Mouse (Mus musculus) lung, adult 2 months (tissue): Measurements from ENCODE around the gene Mlph. TPM values are rescaled to one million over a fixed set of nuclear protein-coding genes. Genes with fewer than 3 reads are reported as not detected.

Experiments
- DNase-seq: peaks from one replicate; pipeline ENCODE4 v3.0.0; 2022
- H3K4me1 ChIP-seq: fragments of 200-500 bp; 2 replicates; pipeline ENCODE4 v1.6.1; 2011; ENCODE audit warnings: low read length; ENCODE audit not compliant: control insufficient read depth, insufficient read depth
- H3K4me3 ChIP-seq: fragments of 200-500 bp; replicated peaks from 2 replicates; pipeline ENCODE3; 2011; ENCODE audit warnings: low read depth, mild to moderate bottlenecking, control low read depth, low read length; ENCODE audit errors: extremely low read depth
- CTCF ChIP-seq: fragments of 200-500 bp; IDR thresholded peaks from 2 replicates; pipeline ENCODE4 v1.5.1; 2011; ENCODE audit warnings: mild to moderate bottlenecking, low read length, control low read depth; ENCODE audit not compliant: insufficient read depth
- POLR2A ChIP-seq: fragments of 200-500 bp; IDR thresholded peaks from 2 replicates; pipeline ENCODE4 v1.6.1; 2011; ENCODE audit warnings: low read depth, mild to moderate bottlenecking, control low read depth, low read length, borderline replicate concordance; ENCODE audit errors: extremely low read depth
- WGBS: fragments of 180-500 bp; shearing (Covaris S2); methylation state at CpG from one replicate; pipeline ENCODE4 v1.1.7; 2018; 5-methylcytosine and 5-hydroxymethylcytosine counted together
- polyA plus RNA-seq: library from polyadenylated mRNA; depleted of rRNA; stranded (reverse); fragments of >200 nt; gene quantifications from 2 replicates; pipeline ENCODE4 v1.2.3, GENCODE M21; 2012

Mlph gene
- polyA plus RNA-seq, 1 experiment: 13.5 TPM

DNA sequence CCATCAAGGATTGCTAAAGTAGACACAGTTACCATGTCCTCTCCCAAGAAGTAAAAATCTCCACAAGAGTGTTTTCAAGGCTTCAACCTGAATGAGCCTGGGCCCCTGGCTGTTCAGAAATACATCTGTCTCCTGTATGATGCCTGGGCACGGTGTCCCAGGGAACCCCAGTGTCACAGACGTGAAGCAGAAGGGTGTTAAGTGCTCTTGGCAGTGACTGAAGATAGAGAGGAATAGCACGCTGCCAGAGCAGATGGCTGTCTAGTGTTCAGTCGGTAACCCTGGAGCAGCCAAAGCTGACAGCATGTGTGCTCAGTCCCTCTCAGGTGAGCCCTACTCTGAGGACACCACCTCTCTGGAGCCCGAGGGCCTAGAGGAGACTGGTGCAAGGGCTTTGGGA is 18.1 kb downstream of the Mlph start:
- peaks cover 3% of the 10 kb centered on the region; the same call in 1 of the 2 replicates for H3K4me1 ChIP-seq
- TF ChIP-seq POLR2A (no peak), CTCF (no peak)
- 74% methylated on average over 5 of the region's 5 CpGs for WGBS
- no peak overlapping the region for H3K4me3 ChIP-seq
- no peak for DNase-seq

DNA sequence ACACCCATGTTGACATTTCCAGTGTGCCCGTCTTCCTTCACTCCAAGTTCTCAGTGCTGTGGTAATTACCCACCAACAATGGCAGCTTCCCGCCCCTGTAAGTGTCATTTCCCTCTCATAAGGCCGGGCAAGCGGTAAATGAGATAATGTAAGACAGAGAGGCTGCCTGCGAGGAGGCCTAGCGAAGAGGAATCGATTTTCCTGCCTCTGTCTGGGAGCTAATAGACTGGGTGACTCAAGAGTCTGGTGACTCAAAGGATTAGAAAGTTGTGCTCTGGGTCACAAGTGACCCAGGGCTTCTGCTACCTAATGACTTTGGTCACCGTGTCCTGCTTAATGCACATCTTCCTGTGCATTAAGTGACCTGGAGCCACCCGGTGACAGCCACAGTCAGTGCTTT is 22.1 kb downstream of the Mlph start:
- WGBS: 73% methylated on average over 9 of the region's 9 CpGs
- H3K4me1 ChIP-seq: no peaks in the 10 kb centered on the region
- TF ChIP-seq POLR2A: no peak
- no peak for TF ChIP-seq CTCF
- H3K4me3 ChIP-seq: no peak overlapping the region
- DNase-seq: no peak

DNA sequence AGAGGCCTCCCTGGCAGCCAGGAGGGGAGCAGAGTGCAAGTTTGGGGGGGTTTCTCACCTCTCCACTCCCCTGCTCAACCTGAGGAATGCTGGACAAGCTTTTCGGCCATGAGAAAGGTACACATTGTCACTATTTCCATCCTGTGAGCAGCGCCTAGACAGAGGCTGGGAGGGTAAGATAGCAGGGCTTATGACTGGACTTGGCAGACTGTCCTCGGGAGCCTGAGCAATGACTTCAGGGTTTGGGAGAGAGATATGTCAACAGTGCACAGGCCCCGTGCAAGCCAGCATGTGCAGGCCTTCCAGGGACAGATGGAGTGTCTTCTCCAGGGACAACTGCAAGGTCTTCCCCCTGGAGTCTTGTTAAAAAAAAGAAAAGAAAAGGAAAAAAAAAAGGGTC is 25.1 kb downstream of the Mlph start:
- H3K4me1 ChIP-seq: no peaks in the 10 kb centered on the region
- no peak overlapping the region for H3K4me3 ChIP-seq
- 69% methylated on average over 4 of the region's 4 CpGs for WGBS
- no peak for DNase-seq
- no peak for TF ChIP-seq CTCF

DNA sequence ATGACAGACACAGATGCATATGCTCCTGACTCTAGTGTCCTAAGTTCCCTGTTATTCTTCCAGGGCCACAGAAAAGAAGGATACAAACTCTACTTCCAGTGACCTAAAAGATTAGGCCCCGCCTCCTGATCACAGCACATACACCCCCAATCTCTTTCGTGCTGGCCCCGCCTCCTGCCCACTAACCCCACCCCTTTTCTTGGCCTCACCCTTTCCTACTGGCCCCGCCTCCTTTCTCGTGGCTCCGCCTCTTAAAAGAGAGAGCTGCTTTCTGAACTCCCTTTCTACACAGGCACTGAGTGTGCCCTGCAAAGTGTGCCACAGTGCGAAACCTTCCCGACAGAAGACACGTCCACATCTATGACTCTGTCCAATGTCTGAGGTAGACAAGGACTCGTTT is 30.3 kb downstream of the Mlph start:
- Histone ChIP-seq H3K4me3 (no peak overlapping the region), H3K4me1 (no peaks in the 10 kb centered on the region)
- TF ChIP-seq POLR2A (no peak), CTCF (no peak)
- 66% methylated on average over 10 of the region's 10 CpGs for WGBS
- no peak for DNase-seq

DNA sequence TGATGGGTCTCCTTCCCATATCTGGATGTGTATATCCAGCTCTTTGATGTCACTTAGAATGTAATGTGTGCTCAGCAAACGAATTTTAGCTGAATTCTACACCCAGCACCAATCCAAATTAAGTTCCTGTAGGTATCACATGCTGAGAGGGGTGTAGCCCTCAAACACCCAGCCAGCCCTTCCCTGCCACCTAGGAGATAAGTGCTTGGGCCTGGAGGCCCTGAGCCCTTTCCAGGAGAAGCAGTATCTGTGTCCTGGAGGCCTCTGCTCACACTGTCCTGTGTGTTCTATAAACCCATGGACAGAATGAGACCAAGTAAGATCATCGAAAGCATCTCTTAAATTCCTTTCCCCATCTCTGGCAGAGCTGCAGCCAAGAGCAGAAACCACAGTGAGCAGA is 32.4 kb downstream of the Mlph start:
- no peak for DNase-seq
- H3K4me1 ChIP-seq: no peaks in the 10 kb centered on the region
- WGBS: 71% methylated on average over 2 of the region's 2 CpGs
- H3K4me3 ChIP-seq: no peak overlapping the region
- TF ChIP-seq CTCF (no peak), POLR2A (no peak)

DNA sequence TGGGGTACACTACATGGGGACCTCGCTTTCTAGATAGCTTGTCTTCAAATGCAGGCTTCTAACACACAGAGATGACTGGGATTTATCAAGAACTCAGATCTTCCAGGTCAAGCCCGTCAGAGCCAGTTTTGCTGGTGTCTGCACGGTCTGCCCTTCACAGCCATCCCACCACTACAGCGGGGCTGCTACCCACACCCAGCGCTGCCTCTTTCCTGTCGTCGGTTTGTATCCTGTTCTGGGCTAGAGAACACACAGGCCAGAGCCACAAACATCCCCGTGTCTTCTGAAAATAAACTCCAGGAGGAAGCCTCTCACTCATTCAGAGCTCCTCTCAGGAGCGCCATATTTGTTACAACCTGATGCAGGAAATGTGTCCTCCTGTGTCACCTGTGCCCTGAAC is 34.4 kb downstream of the Mlph start:
- no peak for TF ChIP-seq CTCF
- TF ChIP-seq POLR2A: no peak
- 34% methylated on average over 9 of the region's 9 CpGs for WGBS

DNA sequence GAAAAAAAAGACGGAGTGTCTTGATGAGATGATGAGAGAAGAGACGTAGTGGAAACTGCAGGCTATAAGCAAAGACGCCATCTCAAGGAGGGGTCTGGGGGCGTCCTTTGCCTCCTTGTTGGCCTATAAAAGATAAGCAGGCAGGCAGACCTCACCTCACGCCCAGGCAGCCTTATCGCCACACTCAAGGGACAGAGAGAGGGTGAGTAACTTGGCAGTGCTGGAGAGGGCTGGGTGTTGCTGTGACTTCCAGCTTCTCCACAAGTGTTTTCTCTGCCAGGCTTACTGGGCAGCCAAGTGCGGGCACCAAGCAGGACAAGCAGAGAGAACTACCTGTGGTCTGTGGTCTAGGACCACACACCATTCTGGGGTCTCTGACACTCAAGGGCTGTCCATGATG is 36.8 kb downstream of the Mlph start:
- peaks cover 5% of the 10 kb centered on the region; the same call in 1 of the 2 replicates for H3K4me1 ChIP-seq
- no peak overlapping the region for H3K4me3 ChIP-seq
- DNase-seq: no peak
- WGBS: 64% methylated on average over 7 of the region's 7 CpGs
- TF ChIP-seq POLR2A (no peak), CTCF (no peak)

More for the DNA sequence above, 34.4 kb downstream of the Mlph start:
- DNase-seq: no peak
- Histone ChIP-seq H3K4me3 (no peak overlapping the region), H3K4me1 (peaks cover 5% of the 10 kb centered on the region; the same call in 1 of the 2 replicates)

DNA sequence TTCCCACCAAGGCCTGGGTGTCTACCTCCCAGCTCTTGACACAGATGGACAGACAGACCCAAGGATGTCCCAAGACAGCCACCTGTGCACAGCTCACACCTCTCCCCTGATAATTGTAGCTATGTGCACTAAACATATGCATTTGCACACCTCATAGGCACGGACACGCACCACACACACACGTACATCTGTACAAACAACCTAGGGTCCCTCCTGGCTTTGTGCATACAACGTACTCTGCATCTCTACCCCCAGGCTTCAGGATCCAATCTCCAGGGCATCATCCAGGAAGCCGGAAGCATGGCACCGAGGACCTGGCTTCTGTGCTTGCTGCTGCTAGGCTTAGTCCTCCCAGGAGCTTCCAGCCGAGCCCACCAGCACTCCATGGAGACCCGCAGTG is 37.9 kb downstream of the Mlph start, which contains the start of gene Prlh:
TSS of gene Prlh (plus strand) at position 301 of the 400 bp plus-strand sequence.
- no peak for DNase-seq
- TF ChIP-seq POLR2A (no peak), CTCF (no peak)
- WGBS: 87% methylated on average over 8 of the region's 8 CpGs
- Histone ChIP-seq H3K4me1 (peaks cover 5% of the 10 kb centered on the region; the same call in 1 of the 2 replicates), H3K4me3 (no peak within 1 kb of the TSS)

DNA sequence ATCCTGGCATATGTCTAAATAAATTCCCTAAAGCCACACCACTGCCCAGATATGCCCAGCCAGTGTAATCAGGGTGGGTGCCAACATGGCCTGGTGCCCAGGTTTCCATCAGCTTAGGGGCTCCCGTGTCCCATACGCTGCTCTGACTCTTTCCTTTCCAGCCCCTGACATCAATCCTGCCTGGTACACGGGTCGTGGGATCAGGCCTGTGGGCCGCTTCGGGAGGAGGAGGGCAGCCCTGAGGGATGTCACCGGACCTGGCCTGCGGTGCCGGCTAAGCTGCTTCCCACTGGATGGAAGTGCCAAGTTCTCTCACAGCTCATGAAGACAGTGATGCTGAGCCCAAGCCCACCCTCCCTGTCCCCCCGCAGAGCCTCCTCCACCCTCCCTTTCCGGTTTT is 38.8 kb downstream of the Mlph start:
- Histone ChIP-seq H3K4me3 (no peak overlapping the region), H3K4me1 (peaks cover 5% of the 10 kb centered on the region; the same call in 1 of the 2 replicates)
- TF ChIP-seq CTCF (no peak), POLR2A (no peak)
- no peak for DNase-seq
- WGBS: 38% methylated on average over 11 of the region's 11 CpGs

DNA sequence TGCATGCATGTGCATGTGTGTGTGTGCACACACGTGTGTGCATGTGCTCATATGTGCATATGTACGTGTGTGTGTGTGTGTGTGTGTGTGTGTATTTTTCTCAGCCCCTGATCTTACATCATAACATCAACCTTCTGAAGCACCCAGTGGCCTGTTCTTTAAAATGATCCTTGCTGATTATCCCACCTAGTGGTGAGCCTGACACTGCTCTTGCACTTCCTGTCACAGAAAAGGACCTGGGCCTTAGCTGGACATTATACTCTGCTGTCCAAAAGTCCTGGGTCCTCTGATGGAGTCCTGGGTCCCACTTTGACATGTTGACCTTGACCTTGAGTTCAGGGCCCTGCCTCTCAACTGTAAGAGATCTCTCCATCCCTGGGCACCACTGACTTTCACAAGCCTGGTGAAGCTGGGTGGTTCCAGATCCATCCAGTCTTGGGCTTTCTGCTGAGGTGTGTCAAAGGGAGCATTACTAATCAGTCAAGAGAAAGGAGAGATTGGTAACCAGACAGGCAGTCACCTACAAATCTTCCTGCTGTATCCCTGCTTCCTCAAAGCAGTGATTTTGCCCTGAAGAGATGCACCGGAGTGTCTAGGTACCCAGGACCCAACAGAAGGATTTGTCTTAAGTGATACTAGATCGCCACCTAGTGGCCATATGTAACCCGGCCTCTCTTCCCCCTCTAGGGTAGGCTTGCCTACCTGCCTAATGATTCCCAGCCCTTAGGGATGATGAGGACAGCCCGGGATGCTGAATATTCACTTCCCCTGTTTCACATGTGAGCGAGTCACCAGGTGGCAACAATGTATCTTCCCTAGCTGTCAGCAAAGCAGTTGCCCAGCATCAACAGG is 41.6 kb downstream of the Mlph start:
- Histone ChIP-seq H3K4me3 (no peak overlapping the region), H3K4me1 (peaks cover 5% of the 10 kb centered on the region; the same call in 1 of the 2 replicates)
- peak; percentile 46 for DNase-seq
- 31% methylated on average over 7 of the region's 7 CpGs for WGBS
- no peak for TF ChIP-seq POLR2A
- TF ChIP-seq CTCF: peak; percentile 73

DNA sequence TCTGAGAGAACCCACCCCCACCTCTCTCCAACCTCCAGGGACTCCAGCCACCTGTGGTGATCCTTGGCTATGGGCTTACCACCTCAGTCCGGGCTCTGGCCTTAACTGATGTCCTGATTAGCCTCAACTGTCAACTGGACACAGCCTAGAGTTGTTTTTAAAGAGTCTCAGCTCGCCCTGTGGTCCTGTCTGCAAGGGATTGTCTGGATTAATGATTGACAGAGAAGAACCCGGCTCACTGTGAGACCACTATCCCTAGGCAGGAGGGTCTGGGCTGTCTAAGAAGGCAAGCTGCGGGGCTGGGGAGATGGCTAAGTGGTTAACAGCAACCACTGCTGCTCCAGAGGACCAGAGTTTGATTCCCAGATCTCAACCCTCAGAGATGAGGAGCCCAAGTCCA is 47.6 kb downstream of the Mlph start:
- no peak overlapping the region for H3K4me3 ChIP-seq
- no peaks in the 10 kb centered on the region; the same call in 1 of the 2 replicates for H3K4me1 ChIP-seq
- no peak for TF ChIP-seq CTCF
- TF ChIP-seq POLR2A: no peak
- no peak for DNase-seq
- 59% methylated on average over 4 of the region's 4 CpGs for WGBS
